Mouse (Mus musculus): ENCODE data around the gene Flywch2. TPM values are rescaled to one million over a fixed set of nuclear protein-coding genes. Genes with fewer than 3 reads are reported as not detected.

Gene Flywch2
- polyA plus RNA-seq, 1 experiment: 8.8 TPM

DNA sequence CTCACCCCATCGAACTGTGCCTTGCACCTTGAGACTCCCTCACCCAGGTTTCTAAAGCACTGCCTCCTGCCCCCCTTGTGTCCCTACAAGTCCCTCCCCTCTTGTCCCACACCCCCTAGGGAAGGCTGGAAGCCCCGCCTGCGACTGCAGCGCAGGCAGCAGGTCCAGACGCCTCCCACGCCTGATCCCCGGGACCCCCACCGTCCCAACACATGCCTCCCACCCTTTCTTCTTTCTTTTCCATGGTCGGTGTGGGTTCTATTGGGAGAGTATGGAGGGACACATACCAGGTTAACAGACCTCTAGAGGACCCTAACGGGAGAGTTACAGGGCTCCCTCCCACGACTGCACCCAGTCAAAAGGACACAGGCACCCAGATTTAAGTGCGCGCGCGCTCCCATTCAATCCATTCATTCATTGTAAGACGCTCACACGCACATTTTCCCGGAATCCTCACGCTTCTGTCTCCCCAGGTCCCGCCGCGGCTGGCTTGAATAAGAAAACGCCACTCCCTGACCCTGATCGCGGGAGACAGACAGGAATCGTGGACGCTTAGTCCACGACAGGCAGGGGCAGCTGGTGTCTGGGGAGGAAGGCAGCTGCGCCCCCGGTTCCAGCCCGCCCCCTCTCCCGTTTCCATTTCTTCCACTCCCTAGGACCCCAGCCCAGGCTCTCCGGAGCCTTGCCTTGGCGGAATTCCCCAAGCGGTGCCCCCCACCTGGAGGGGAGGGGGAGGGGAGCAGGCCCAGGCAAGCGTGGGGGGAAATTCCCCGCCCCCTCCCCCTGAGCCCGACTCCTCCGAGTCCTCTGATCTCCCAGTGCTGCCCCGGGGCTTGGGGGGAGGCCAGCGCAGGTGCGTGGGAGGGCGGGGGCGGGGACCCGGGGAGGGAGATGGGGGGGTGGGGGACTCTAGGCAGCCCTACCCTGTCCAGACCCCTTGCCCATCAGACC lies 40.3 kb downstream of the Flywch2 start, which contains the start of gene Kremen2:
Gene Kremen2, minus strand, starts transcription at position 533 of the 951 bp plus-strand sequence.
- TF ChIP-seq CTCF (IDR thresholded peaks at IDR 0.05; ENCODE audit: insufficient read depth, low read length): no peak
- TF ChIP-seq POLR2A (IDR thresholded peaks at IDR 0.05; ENCODE audit: borderline replicate concordance, extremely low read depth, low read depth, low read length): no peak
- 3% methylated on average over 43 of the region's 45 CpGs for WGBS
- H3K4me3 ChIP-seq (replicated peaks; ENCODE audit: extremely low read depth, low read depth, low read length): no peak within 1 kb of the TSS
- H3K4me1 ChIP-seq (ENCODE audit: control insufficient read depth, insufficient read depth, low read length): peaks cover 12% of the 10 kb centered on the region
- no peak for DNase-seq

DNA sequence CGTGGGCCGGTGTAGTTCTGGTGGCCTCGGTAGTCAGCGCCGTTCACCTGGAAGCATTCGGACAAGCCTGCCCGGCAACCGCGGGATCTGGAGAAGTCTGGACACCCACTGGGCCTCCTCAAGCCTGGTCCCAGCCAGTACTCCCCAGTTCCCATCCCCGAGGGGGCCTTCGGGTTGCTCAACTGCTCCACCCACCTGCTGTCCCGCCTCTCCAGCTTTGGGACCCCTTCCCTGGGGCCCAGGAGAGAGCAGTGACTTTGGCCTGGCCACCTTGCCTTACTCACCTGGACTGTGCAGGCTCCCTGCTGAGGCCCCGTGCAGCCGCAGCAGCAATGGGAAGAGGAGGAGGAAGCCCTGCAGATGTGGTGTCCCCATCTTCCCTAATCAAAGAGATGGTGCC lies 41.2 kb downstream of the Flywch2 start:
- Histone ChIP-seq H3K4me3 (replicated peaks; ENCODE audit: extremely low read depth, low read depth, low read length) (no peak overlapping the region), H3K4me1 (ENCODE audit: control insufficient read depth, insufficient read depth, low read length) (peaks cover 8% of the 10 kb centered on the region)
- 14% methylated on average over 14 of the region's 14 CpGs for WGBS
- TF ChIP-seq POLR2A (IDR thresholded peaks at IDR 0.05; ENCODE audit: borderline replicate concordance, extremely low read depth, low read depth, low read length) (no peak), CTCF (IDR thresholded peaks at IDR 0.05; ENCODE audit: insufficient read depth, low read length) (no peak)
- no peak for DNase-seq

DNA sequence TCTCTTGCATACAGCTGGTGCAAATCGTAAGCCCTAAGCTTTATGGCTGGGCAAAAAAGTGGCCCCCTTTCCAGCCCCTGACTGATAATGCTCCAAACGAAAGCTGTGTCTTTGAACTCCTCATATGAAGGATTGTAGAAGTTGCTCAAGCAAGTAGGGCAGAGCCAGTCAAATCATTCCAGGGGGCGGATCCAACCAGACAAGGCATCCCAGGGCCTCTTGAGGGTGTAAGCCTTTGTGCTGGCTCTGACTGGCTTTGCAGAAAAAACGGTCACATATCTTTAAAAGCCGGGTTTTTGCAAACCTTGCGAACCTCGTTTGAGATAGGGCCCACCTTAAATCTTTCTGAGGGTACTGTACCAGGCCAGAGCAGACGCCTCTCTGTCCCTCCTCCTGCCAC lies 41.8 kb downstream of the Flywch2 start:
- no peak for DNase-seq
- WGBS: 57% methylated on average over 8 of the region's 8 CpGs
- Histone ChIP-seq H3K4me3 (replicated peaks; ENCODE audit: extremely low read depth, low read depth, low read length) (no peak overlapping the region), H3K4me1 (ENCODE audit: control insufficient read depth, insufficient read depth, low read length) (peaks cover 8% of the 10 kb centered on the region)
- TF ChIP-seq POLR2A (IDR thresholded peaks at IDR 0.05; ENCODE audit: borderline replicate concordance, extremely low read depth, low read depth, low read length) (no peak), CTCF (IDR thresholded peaks at IDR 0.05; ENCODE audit: insufficient read depth, low read length) (no peak)

DNA sequence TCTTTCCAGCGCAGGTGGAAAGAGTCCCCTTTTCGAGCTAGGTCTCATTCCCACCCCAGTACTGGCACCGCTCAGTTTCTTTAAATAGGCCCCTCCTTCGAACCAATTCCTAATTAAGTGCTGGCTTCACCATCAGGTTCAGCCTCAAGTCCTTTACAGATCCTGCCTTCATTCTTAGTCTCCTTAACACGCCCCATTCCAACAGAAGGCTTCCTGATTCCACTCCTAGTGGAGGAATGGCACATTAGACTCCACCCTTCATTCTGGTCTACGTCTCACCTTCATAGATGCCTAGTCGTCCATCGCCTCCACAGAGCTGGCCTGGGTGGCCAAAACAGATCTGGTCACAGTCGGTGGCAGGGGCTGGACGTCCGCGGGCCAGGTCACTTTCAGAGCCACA lies 42.9 kb downstream of the Flywch2 start:
- WGBS: 62% methylated on average over 12 of the region's 12 CpGs
- Histone ChIP-seq H3K4me3 (replicated peaks; ENCODE audit: extremely low read depth, low read depth, low read length) (no peak overlapping the region), H3K4me1 (ENCODE audit: control insufficient read depth, insufficient read depth, low read length) (peaks cover 14% of the 10 kb centered on the region)
- TF ChIP-seq CTCF (IDR thresholded peaks at IDR 0.05; ENCODE audit: insufficient read depth, low read length): no peak
- TF ChIP-seq POLR2A (IDR thresholded peaks at IDR 0.05; ENCODE audit: borderline replicate concordance, extremely low read depth, low read depth, low read length): no peak
- no peak for DNase-seq

DNA sequence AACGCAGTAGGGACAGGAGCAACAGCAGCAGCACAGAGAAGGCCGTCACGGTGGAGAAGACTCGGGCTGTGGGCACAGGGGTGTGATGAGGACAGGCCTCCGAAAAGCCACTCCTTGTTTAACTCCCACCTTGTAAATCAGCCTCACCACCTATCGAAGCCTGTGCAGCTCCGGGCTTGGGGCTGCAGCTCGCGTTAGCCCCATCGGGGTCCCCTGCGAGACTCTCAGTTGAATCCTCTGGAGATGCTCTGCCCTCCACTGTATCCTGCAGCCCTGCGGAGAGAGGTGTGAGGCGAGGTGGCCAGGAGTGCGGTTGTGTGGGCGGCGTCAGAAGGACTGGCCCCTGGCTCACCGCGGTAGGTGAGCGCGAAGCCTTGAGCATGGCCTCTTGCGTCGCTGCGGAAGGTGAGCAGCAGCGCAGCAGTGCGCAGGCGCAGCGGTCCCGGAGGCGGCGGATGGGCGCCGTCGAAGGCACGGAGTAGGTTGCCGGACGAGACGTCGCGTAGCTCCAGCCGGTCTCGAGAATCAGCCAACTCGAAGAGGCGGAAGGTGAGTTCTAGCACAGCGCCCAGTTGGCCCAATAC lies 43.6 kb downstream of the Flywch2 start:
- H3K4me1 ChIP-seq (ENCODE audit: control insufficient read depth, insufficient read depth, low read length): peaks cover 14% of the 10 kb centered on the region
- 10% methylated on average over 44 of the region's 44 CpGs for WGBS
- peak; percentile 44 for DNase-seq
- no peak overlapping the region for H3K4me3 ChIP-seq (replicated peaks; ENCODE audit: extremely low read depth, low read depth, low read length)
- TF ChIP-seq POLR2A (IDR thresholded peaks at IDR 0.05; ENCODE audit: borderline replicate concordance, extremely low read depth, low read depth, low read length) (0 out of 2 replicates have a peak, but pooled peaks have one; percentile 15), CTCF (IDR thresholded peaks at IDR 0.05; ENCODE audit: insufficient read depth, low read length) (no peak)

DNA sequence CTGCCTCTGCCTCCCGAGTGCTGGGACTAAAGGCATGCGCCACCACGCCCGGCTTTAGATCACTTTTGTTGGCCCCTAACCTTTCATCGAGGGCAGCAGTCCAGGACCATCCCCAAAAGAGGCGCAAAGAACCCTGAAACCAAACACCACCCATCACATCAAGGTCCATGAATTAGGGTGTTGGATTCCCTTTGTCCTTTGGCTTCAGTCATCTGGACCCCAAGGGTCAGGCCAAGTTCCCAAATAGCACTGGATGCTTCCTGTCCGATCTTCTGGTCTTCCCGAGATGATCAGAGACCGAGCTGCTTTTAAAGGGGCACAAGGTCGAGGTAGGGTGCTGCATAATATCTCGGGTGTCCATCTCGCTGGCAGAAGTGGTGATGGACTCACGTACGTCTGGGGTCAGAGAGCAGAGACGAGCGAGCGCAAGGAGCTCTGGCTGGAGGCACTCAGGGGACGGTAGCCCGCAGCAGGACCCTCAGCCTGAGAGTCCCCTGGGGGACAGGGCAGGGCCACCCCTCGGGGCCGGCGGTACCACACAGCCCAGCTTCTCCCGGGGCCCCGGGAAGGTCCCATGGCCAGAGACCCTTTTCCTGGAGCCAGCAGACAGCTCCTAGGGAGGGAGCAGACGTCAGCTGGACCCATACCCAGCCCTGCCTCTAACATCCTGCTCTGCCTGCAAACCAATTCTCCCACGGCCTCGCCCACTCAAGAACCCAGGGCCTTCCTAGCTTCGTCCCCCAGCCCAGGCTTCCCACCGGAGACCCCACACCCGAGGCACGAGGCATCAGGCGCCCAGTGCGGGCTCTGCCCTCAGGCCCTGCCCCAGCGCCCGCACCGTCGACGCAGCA lies 44.3 kb downstream of the Flywch2 start:
- DNase-seq: no peak
- 47% methylated on average over 38 of the region's 38 CpGs for WGBS
- H3K4me1 ChIP-seq (ENCODE audit: control insufficient read depth, insufficient read depth, low read length): peaks cover 14% of the 10 kb centered on the region
- H3K4me3 ChIP-seq (replicated peaks; ENCODE audit: extremely low read depth, low read depth, low read length): no peak overlapping the region
- TF ChIP-seq POLR2A (IDR thresholded peaks at IDR 0.05; ENCODE audit: borderline replicate concordance, extremely low read depth, low read depth, low read length) (no peak), CTCF (IDR thresholded peaks at IDR 0.05; ENCODE audit: insufficient read depth, low read length) (no peak)

DNA sequence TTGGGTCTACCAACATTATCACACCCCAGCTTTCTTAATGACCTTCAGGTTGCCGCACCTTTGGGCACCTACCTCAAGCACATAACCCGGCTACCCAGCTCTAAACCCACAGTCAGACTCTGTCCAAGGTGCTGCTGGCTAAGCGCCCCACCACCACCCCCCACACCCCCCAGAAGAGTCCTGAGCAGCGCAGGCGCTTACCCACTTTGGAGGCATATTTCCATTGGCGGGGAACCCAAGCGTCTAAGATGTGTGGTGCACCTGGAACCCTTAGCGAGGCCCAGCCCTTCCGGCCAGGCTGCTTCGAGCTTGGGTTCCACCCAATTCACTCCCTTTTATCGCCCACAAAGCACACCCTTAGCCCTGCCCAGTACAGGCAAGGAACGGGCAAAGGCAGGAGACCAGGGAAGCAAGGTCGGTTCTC lies 45.3 kb downstream of the Flywch2 start, which contains the start of gene Paqr4:
Gene Paqr4, minus strand, starts transcription at position 270 of the 424 bp plus-strand sequence.
- DNase-seq: no peak
- H3K4me3 ChIP-seq (replicated peaks; ENCODE audit: extremely low read depth, low read depth, low read length): peak within 1 kb of the TSS; percentile 78
- 5% methylated on average over 13 of the region's 13 CpGs for WGBS
- TF ChIP-seq CTCF (IDR thresholded peaks at IDR 0.05; ENCODE audit: insufficient read depth, low read length) (no peak), POLR2A (IDR thresholded peaks at IDR 0.05; ENCODE audit: borderline replicate concordance, extremely low read depth, low read depth, low read length) (no peak)
- peaks cover 14% of the 10 kb centered on the region for H3K4me1 ChIP-seq (ENCODE audit: control insufficient read depth, insufficient read depth, low read length)

DNA sequence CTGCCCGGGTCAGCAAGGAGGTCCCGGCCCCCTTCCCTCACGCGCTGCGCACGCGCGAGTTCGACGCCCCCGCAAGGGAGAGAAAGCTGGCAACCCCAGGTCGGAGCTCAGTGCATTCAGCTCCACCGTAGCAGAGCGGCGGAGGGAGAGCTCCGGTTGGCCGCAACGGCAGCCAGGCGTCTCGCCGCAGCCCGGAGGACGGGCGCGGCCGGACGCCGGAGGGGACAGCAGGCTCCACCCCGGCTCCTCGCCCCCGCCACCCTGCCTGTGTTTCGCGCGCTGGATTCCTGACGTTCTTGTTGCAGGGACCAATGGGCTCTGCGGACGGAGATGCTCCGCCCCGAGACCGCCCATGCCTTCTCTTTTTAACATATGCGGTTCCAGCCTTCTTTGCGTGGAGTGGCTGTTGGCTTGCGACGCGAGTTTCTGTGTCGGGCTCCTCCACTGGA lies 45.7 kb downstream of the Flywch2 start:
- TF ChIP-seq POLR2A (IDR thresholded peaks at IDR 0.05; ENCODE audit: borderline replicate concordance, extremely low read depth, low read depth, low read length): peak; percentile 78
- TF ChIP-seq CTCF (IDR thresholded peaks at IDR 0.05; ENCODE audit: insufficient read depth, low read length): no peak

More for the DNA sequence above, 45.7 kb downstream of the Flywch2 start:
- Histone ChIP-seq H3K4me3 (replicated peaks; ENCODE audit: extremely low read depth, low read depth, low read length) (peak overlapping the region; percentile 78), H3K4me1 (ENCODE audit: control insufficient read depth, insufficient read depth, low read length) (peaks cover 14% of the 10 kb centered on the region)
- WGBS: 0% methylated on average over 44 of the region's 46 CpGs
- peak; percentile 87 for DNase-seq
